Mouse (Mus musculus): Measurements from ENCODE around the gene Psg27.
"Not testable (repeated sequence)": the region's sequence is repeated elsewhere in the genome, so short reads cannot be mapped to it uniquely, and the experiment has no call there.

The Psg27 gene

GRCm38 (mm10) chr7:18567205-18567604, at the start of gene Psg27:
TSS of gene Psg27 (minus strand) at chr7:18567305.
- no peak for DNase-seq

GRCm38 (mm10) chr7:18616401-18616800, 49.3 kb upstream of the Psg27 start, which contains the start of gene Psg23:
TSS of gene Psg23 (minus strand) at chr7:18616501.
- not testable (repeated sequence) for DNase-seq

DNA sequence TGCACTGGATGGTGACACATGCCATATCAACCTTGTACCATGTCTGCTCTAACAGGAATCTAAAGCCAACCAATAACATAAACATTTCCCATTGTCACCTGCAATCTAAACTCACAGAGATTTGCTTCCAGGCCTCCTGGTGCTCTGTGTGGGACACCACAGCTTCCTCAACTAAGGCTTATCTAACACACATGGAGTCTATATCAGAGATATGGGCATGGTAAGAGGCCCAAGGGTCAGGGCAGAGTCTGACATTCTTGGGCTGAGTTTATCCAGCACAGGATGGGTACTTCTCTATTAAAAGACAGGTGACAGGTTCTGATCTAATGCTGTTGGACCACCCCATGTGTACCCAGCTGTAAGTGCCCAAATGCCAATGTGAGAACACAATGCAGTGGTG, 7.3 kb downstream of the Psg27 start:
- no peak for DNase-seq

DNA sequence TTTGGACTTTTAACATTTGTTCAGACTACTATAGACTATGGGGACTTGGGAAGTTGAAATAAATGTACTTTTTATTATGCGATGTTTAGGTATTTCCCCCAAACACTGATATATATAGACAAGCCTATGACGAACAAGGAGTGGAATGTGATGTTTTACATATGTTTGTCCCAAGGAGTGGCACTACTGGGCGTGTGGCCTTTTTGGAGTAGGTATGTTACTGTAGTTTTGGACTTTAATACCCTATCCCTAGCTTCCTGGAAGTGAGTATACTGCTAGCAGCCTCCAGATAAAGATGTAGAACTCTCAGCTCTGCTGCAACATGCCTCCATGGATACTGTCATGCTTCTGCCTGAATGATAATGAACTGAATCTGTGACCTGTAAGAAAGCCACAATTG, 11.4 kb downstream of the Psg27 start:
- not testable (repeated sequence) for DNase-seq

DNA sequence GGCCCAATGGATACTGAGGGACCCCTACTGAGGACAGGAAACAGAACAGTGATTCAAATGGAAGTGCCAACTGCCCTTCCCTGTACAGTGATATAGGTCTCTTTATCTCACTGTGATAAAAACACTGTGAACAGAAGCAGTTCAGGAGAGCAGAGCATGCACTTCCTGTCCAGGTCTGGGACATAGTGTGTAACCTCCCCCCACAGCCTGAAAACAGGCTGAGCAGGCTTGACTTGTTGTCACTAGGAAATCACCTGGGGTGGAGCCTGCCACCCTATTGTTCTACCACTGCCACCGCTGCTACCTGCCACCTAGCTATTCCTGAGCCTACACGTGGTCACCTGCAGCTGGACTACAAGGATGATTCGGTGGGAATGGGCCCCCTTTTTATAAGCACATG, 33.7 kb downstream of the Psg27 start:
- no peak for DNase-seq

GRCm38 (mm10) chr7:18532169-18532568, 34.9 kb downstream of the Psg27 start, which contains the start of gene Psg25:
TSS of gene Psg25 (minus strand) at chr7:18532269.
- DNase-seq: no peak

DNA sequence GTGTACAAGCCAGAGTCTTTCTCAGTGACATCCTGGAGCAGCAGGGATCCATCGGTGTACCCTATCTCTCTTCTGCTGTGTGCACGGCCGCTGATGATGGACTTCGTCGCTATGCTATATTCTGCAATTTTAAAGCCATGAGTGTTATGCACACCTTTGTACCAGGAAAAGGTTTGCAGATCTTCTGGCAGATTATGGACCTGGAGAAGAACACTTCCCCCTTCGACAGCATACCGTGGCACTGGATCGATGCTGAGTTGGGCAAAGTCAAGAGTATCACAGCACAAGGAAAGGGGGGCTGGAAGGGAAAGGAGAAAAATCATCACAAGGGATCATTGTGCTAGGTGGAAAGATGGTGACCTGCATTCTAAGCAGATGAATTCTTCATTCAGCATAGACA, 42.4 kb downstream of the Psg27 start:
- DNase-seq: no peak

DNA sequence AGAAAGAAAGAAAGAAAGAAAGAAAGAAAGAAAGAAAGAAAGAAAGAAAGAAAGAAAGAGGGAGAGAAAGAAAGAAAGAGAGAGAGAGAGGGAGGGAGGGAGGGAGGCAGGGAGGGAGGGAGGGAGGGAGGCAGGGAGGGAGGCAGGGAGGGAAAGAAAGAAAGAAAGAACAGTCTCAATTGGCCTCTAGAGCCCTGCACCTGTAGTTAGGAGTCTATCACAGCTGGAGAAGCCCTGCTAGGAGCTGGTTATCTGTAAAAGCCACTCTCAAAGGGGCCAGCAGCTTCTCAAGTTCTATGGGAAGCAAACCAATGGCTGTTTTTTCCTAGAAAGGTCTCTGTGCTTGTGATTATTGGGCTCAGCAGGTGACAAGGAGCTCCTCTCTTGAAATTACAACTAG, 54.3 kb downstream of the Psg27 start:
- not testable (repeated sequence) for DNase-seq

DNA sequence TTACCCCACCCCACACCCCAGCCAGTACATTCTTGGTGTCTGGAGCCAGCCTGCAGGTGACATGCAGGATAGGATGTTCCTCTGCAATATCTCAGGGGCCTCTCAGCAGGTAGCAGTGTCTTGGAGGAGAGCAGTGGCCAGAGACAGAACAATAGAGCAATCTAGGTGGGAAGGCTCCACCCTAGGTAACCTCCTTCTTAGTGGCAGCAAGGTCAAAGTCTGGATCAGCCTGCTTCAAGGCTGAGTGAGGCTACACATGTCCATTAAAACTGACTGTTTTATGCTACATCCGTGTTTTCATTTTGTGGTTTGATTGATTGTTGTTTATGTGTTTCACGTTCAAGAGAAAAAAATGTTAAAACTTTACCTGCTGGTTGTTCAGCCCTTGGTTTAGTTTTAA, 54.7 kb downstream of the Psg27 start:
- not testable (repeated sequence) for DNase-seq

DNA sequence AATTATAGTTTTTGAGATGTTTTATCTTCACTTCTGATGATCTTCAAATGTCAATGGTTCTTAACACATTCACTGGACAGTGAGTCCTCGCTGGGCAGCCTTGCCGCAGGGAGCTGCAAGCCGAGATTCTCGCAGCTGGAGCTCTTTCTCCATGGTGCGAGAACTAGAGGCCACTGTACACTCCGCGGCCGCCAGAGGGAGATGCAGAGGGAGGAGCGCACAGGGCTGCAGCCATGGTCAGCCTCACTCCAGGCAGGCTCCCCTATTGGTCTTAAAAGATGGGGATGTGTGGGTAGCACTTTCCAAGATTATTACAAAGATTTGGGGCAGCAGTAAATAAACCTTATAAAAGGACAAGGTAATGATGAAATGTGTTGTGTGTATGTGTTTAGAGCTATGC, 55.6 kb downstream of the Psg27 start:
- DNase-seq: no peak
